Mouse (Mus musculus) embryonic fibroblast, embryonic 13.5 days (primary cell): ENCODE data around the gene Zfp629. TPM values are rescaled to one million over a fixed set of nuclear protein-coding genes. Genes with fewer than 3 reads are reported as not detected.
"Not testable (repeated sequence)": the region's sequence is repeated elsewhere in the genome, so short reads cannot be mapped to it uniquely, and the experiment has no call there.

ENCODE experiments used
- H3K27ac ChIP-seq: 2 replicates; pipeline ENCODE4 v1.5.1; 2012; ENCODE audit warnings: low read length, control low read depth, inconsistent platforms; ENCODE audit not compliant: insufficient read depth
- H3K4me1 ChIP-seq: 2 replicates; pipeline ENCODE4 v1.6.1; 2011; ENCODE audit warnings: low read length; ENCODE audit not compliant: control insufficient read depth, insufficient read depth
- H3K4me3 ChIP-seq: 2 replicates; pipeline ENCODE4 v1.5.1; 2011; ENCODE audit warnings: mild to moderate bottlenecking, control low read depth, low read length; ENCODE audit not compliant: insufficient read depth
- CTCF ChIP-seq: IDR thresholded peaks from 2 replicates; pipeline ENCODE4 v1.5.1; 2011; ENCODE audit warnings: mild to moderate bottlenecking, control low read depth, low read length, moderate library complexity, borderline replicate concordance; ENCODE audit not compliant: insufficient read depth
- POLR2A ChIP-seq: IDR thresholded peaks from 2 replicates; pipeline ENCODE4 v1.6.1; 2011; ENCODE audit warnings: low read depth, mild to moderate bottlenecking, control low read depth, low read length, moderate library complexity
- polyA plus RNA-seq: library from polyadenylated mRNA; stranded (reverse); fragments of >200 nt; gene quantifications from 2 replicates; pipeline ENCODE4 v1.2.4, GENCODE M21; 2011; ENCODE audit warnings: low read depth; ENCODE audit not compliant: missing spikeins, insufficient read length

Gene Zfp629
- polyA plus RNA-seq, 1 experiment = 14.9 TPM

DNA sequence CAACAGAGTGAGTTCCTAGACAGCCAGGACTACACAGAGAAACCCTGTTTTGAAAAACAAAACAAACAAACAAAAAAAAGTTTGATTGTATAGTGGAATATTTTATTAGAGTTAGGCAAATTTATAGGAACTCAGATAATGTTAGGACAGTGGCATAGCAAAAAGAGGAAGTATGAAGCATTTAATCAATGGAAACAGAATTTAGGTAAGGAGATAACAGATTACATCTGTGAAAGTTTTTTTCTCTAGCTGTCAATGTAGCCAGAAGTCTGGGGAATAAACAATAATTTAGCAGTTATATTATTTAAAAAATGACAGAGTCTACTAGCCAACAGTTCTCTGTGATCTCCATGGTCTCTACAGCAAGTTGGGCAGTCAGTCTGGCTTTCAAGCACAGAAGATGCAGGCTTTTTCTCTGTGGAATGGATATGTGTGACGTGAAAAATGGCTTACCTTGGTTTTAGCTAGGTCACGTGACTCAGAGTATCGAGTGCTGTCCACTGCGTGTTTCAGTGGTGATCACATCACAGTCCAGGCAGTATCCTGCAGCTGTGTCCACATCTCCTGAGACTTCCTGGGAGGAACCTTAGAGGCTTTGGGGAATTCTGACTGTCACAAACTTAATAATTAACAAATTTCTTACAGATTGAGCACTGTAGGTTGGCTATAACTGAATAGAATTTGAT is 33.1 kb upstream of the Zfp629 start:
- TF ChIP-seq POLR2A (no peak), CTCF (no peak)
- H3K4me3 ChIP-seq = no peak overlapping the region
- no peak overlapping the region for H3K27ac ChIP-seq
- H3K4me1 ChIP-seq = no peaks in the 10 kb centered on the region; the same call in 1 of the 2 replicates

DNA sequence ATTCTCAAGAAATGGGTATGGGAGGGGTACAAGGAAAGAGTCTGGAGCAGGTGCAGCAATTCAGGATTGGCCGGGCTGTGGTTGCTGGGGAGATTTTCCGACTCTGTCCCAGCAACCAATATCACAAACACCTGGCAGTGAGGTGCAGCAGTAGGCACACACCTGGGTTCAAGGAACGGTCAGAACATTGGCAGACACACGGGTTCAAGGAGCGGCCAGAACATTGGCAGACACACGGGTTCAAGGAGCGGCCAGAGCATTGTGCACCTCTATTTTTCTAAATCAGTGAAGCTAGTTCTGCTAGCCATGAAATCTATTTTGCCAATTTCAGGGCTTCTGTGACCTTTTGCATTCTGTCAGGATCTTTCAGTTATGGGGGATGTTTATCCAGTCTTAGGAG is 32.0 kb upstream of the Zfp629 start:
- not testable (repeated sequence) for H3K27ac ChIP-seq, H3K4me3 ChIP-seq, H3K4me1 ChIP-seq

DNA sequence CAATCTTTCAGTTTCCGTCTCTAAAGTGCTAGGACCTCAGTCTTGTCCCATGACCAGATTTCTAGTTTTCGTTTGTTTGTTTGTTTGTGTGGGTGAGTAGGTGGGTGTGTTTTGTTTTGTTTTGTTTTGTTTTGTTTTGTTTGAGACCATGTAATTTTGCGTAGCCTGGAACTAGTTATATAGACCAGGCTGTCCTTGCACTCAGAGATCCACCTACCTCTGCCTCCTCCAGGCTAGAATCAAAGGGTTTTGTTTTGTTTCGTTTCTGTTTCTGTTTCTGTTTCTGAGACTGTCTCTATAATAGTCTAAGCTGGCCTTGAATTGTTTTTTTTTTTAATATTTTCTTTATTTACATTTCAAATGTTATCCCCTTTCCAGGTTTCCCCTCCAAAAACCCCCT is 30.8 kb upstream of the Zfp629 start:
- Histone ChIP-seq H3K4me1 (no peaks in the 10 kb centered on the region), H3K4me3 (no peak overlapping the region), H3K27ac (no peak overlapping the region)
- TF ChIP-seq POLR2A = no peak
- TF ChIP-seq CTCF = no peak

DNA sequence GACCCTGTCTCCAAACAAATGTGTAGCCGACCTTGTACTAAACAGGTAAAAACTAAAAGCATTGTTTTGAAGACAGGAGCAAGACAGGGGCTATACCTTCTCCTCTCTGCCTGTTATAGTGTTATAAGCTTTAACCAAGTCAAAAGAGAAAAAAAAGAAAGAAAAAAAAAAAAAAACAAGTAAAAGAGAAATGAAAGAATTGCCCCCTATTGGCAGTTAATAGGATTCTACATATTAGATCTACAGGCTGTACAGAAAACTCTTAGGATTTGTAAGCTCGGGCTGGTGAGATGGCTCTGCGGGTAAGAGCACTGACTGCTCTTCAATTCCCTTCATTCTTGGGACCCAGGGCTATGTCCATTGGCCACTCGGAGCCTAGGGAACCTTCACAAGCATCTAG is 26.7 kb upstream of the Zfp629 start:
- TF ChIP-seq CTCF (no peak), POLR2A (no peak)
- no peak overlapping the region for H3K4me3 ChIP-seq
- H3K27ac ChIP-seq = no peak overlapping the region
- no peaks in the 10 kb centered on the region for H3K4me1 ChIP-seq

DNA sequence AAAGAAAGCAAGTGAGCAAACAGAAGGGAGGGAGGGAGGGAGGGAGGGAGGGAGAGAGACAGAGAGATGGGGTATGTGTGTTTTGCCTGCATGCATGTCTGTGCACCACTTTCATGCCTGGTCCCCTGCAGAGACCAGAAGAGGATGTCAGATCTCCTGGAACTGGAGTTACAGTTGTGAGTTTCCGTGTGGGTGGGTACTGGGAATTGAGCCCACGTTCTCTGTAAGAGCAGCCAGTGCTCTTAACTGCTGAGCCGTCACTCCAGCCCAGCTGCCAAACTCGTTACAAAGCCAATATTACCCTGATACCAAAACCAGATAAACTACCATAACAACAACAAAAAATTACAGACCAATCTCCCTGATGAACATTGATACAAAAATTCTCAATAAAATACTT is 25.7 kb upstream of the Zfp629 start:
- H3K4me1 ChIP-seq = no peaks in the 10 kb centered on the region
- no peak overlapping the region for H3K27ac ChIP-seq
- TF ChIP-seq POLR2A = no peak
- TF ChIP-seq CTCF = no peak
- no peak overlapping the region for H3K4me3 ChIP-seq

DNA sequence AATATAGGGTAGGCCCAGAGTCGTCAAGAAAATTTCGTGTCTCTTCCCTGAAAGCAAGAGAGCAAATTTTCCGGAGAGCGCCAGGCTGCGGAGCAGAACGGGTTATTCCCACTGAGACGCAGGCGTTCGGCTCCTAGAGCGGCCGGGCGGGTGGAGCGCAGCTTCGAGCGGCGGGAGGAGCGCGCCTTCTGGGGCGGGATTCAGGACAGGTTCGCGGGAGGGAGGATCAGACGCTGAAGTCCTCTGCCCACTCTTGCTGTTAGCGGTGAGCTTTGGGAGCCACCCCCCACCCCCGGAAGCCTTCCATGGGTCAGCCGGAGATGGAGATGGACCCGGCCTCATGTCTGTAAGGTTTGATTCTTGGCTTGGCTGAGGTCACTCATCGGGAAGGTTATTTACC is 21.4 kb upstream of the Zfp629 start:
- no peaks in the 10 kb centered on the region for H3K4me1 ChIP-seq
- TF ChIP-seq CTCF (no peak), POLR2A (peak; percentile 62)
- H3K4me3 ChIP-seq = peak overlapping the region; percentile 50
- H3K27ac ChIP-seq = no peak overlapping the region

DNA sequence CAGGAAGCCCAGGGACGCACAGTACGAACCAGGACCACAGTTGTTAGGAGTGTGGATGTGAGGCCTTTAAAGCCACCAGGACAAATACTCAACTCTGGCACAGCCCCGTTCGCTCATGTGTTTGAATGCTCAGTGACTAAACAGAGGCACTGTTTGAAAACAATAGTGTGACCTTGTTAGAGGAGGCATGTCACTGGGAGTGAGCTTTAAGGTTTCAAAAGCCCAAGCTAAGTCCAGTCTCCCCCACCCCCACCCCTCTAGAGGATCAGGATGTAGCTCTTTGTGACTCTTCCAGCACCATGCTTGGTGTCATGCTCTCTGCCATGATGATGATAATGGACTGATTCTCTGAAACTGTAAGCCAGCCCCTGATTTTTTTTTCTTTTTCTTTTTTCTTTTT is 15.8 kb upstream of the Zfp629 start:
- H3K4me3 ChIP-seq = no peak overlapping the region
- no peak overlapping the region for H3K27ac ChIP-seq
- no peak for TF ChIP-seq CTCF
- TF ChIP-seq POLR2A = no peak
- no peaks in the 10 kb centered on the region for H3K4me1 ChIP-seq

DNA sequence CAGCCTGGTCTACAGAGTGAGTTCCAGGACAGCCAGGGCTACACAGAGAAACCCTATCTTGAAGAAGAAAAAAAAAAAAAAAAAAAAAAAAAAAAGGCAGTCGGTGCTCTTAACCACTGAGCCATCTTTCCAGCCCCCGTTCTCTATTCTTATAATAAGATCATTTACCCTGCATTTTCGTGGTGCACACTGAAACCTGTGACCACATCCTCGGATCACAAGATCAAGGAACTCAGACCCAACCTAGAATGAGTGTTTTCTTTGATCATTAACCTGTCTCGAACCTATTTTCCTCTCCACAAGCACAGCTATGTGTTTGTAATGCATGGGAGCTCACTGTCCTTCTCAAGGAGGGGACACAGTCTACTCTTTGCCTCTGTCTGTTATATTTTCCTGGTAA is 13.0 kb upstream of the Zfp629 start:
- Histone ChIP-seq H3K4me3 (no peak overlapping the region), H3K4me1 (no peaks in the 10 kb centered on the region), H3K27ac (no peak overlapping the region)
- TF ChIP-seq CTCF = no peak
- TF ChIP-seq POLR2A = no peak

DNA sequence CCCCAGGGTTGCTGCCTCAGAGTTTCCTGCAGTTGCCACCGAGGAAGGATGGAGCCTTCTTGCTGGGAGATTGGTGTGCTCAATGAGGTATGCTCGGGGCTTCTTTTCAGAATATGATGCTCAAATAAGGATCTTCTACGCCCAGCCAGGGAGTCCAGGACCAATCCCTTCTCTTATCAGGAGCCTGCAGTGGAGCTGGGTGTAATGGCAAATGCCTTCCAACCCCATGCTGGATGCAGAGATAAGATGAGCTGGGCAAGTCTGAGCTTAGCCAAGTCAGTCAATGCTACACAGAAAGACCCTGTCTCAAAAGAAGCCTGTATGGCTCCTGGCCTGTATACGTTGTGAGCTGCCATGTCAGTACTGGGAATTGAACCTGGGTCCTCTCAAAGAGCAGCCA is 10.9 kb upstream of the Zfp629 start:
- TF ChIP-seq POLR2A (no peak), CTCF (no peak)
- no peak overlapping the region for H3K27ac ChIP-seq

DNA sequence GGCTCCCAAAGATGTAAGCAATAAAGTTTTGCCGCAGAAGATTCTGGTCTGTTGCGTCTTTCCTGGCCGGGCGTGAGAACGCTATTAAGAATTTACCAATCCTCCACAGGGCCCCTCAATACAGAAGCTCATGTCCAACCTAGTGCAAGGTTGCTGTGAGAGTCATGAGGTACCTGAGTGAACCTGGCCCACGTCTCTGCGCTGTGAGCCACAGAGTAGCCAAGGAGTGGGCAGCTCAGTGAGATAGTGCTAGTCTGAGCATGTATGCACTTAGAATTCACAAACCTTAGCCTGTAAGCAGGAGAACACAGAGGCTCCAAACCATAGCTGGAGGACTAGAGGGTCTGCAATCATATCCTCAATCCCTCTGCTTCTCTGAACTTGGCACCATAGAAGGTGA is 10.4 kb upstream of the Zfp629 start:
- TF ChIP-seq CTCF = no peak
- TF ChIP-seq POLR2A = no peak
- Histone ChIP-seq H3K27ac (no peak overlapping the region), H3K4me1 (no peaks in the 10 kb centered on the region), H3K4me3 (no peak overlapping the region)

More for the DNA sequence above, 10.9 kb upstream of the Zfp629 start:
- H3K4me1 ChIP-seq = no peaks in the 10 kb centered on the region
- H3K4me3 ChIP-seq = no peak overlapping the region

DNA sequence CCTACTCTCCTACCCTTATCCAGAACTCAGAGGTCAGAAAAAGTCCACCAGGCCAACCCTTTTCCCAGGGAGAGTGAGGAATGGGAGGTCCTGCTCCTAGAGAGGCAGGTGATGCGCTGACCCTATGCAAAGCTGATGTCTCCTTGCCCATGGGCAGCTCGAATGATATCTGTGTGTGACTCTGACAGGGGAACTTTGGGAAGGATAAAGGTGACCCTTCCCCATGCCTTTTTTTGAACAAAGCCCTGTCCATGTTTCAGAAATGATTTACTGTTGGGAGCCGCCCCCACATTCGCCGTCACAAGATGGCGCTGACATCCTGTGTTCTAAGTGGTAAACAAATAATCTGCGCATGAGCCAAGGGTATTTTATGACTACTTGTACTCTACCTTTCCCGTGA is 2.8 kb upstream of the Zfp629 start:
- H3K27ac ChIP-seq, H3K4me3 ChIP-seq, H3K4me1 ChIP-seq: not testable (repeated sequence)
